Mouse (Mus musculus) limb, embryonic 11.5 days (tissue): Measurements from ENCODE around the gene Myt1l. TPM values are rescaled to one million over a fixed set of nuclear protein-coding genes. Genes with fewer than 3 reads are reported as not detected.

Experiments
- ATAC-seq: fragments of 200-750 bp; cut with Nextera tagmentation; 2 replicates; pipeline ENCODE4 v1.8.0; 2017; ENCODE audit warnings: low read depth; ENCODE audit not compliant: insufficient number of reproducible peaks, low FRiP score, low TSS enrichment
- DNase-seq: peaks from one replicate; pipeline ENCODE4 v3.0.0-alpha.2; 2015; ENCODE audit warnings: low spot score
- H3K27ac ChIP-seq: fragments of 300-500 bp; sonication (generic); replicated peaks from 2 replicates; pipeline ENCODE4 v1.5.1; 2014; ENCODE audit warnings: low read depth, mild to moderate bottlenecking, low read length
- H3K27me3 ChIP-seq: fragments of 300-500 bp; sonication (generic); 2 replicates; pipeline ENCODE4 v1.6.1; 2014; ENCODE audit warnings: mild to moderate bottlenecking, low read length, mixed read lengths; ENCODE audit not compliant: control insufficient read depth, insufficient read depth
- H3K36me3 ChIP-seq: fragments of 300-500 bp; sonication (generic); 2 replicates; pipeline ENCODE4 v1.6.1; 2014; ENCODE audit warnings: mild to moderate bottlenecking, low read length, moderate library complexity, mixed read lengths; ENCODE audit not compliant: control insufficient read depth, insufficient read depth
- H3K4me1 ChIP-seq: fragments of 300-500 bp; sonication (generic); 2 replicates; pipeline ENCODE4 v1.6.1; 2014; ENCODE audit warnings: low read length, mixed read lengths; ENCODE audit not compliant: control insufficient read depth, insufficient read depth
- H3K4me2 ChIP-seq: fragments of 300-500 bp; sonication (generic); 2 replicates; pipeline ENCODE4 v1.6.1; 2014; ENCODE audit warnings: low read depth, mild to moderate bottlenecking, moderate library complexity; ENCODE audit not compliant: severe bottlenecking
- H3K4me3 ChIP-seq: fragments of 300-500 bp; sonication (generic); 2 replicates; pipeline ENCODE4 v1.5.1; 2014; ENCODE audit warnings: low read depth, low read length
- H3K9ac ChIP-seq: fragments of 300-500 bp; sonication (generic); 2 replicates; pipeline ENCODE4 v1.6.1; 2014; ENCODE audit warnings: mild to moderate bottlenecking, low read length
- H3K9me3 ChIP-seq: fragments of 300-500 bp; sonication (generic); 2 replicates; pipeline ENCODE4 v1.6.1; 2016; ENCODE audit warnings: low read length; ENCODE audit not compliant: control insufficient read depth
- WGBS: fragments of 180-500 bp; shearing (Covaris S2); extraction: QIAGEN DNeasy Blood & Tissue Kit; methylation state at CpG from one replicate; pipeline ENCODE4 v1.1.7; 2014; 5-methylcytosine and 5-hydroxymethylcytosine counted together
- polyA plus RNA-seq: library from polyadenylated mRNA; unstranded; fragments of >200 nt; fragmentation: Nextera tagmentation; extraction: Ambion mirVana; gene quantifications from 2 replicates; pipeline ENCODE4 v1.2.1, GENCODE M21; 2014

The Myt1l gene
- polyA plus RNA-seq, 1 experiment from 2014 or later: 0.21 TPM

DNA sequence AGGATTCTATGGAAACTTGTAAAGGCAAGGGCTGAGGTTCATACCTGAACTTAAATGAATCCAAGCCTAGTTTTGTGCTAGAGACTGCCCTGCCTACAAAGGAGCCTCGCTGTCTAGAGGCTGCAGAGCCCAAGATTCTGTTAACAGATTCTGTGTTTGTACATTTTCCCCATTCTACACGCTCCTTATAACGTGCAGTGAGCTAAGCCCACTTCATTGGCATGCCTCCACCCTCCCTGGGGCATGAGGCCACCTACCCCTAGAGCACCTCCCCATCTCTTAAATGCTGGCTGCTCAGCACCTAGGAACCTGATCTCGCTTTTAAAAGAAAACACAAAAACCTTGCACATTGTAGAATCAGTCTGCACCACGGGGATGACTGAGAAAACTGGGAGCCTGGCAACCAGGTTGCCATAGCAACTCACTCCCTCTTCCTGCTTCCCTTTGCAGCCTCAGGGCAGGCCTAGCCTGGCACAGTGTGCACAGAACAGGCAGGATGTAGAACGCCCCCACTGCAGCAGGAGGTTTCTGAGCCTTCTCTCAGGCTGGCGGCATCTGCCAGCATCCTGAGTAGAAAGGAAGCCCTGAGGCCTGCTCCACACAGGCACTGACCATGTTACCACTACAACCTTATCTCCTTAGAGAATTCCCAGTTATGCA lies 344.1 kb downstream of the Myt1l start:
- H3K9ac ChIP-seq: no peak overlapping the region
- no peak overlapping the region for H3K4me2 ChIP-seq
- ATAC-seq (peak; percentile 68; the same call in 1 of the 2 replicates), DNase-seq (peak; percentile 59)
- H3K27me3 ChIP-seq: no peaks in the 10 kb centered on the region
- WGBS: 49% methylated on average over 7 of the region's 7 CpGs
- no peak overlapping the region for H3K27ac ChIP-seq
- H3K4me3 ChIP-seq: no peak overlapping the region
- H3K36me3 ChIP-seq: no peaks in the 10 kb centered on the region
- H3K9me3 ChIP-seq: no peaks in the 10 kb centered on the region
- H3K4me1 ChIP-seq: 0 out of 2 replicates have a peak, but pooled peaks cover 5% of the 10 kb centered on the region

DNA sequence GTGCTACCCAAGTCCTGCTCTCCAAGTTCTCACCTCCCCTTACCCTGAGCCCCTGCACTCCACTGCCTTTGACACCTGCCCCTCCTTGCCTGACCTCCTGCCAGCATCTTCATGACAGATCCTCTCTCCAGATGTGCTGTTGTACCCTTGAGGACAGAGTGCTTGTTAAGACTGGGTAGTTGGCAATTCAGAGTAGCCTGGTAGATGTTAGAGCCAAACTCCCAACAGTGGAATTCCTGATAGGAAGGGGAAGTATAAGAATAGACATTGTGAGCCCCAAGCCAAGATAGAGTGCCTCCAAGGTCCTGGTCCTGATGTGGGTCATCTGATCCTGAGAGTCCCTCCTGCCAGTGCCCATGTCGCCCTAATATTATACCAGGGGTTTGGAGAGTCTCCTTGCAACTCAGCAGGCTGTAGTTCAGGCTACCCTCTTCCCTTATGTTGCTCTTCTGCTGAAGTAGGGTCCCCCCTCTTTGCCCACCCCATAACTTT lies 345.1 kb downstream of the Myt1l start:
- H3K4me3 ChIP-seq: no peak overlapping the region
- no peak overlapping the region for H3K4me2 ChIP-seq
- H3K27me3 ChIP-seq: no peaks in the 10 kb centered on the region
- H3K4me1 ChIP-seq: 0 out of 2 replicates have a peak, but pooled peaks cover 5% of the 10 kb centered on the region
- DNase-seq (no peak), ATAC-seq (no peak)
- H3K36me3 ChIP-seq: no peaks in the 10 kb centered on the region
- WGBS: 56% methylated on average over 1 of the region's 1 CpGs
- no peak overlapping the region for H3K9ac ChIP-seq
- H3K9me3 ChIP-seq: no peaks in the 10 kb centered on the region
- H3K27ac ChIP-seq: no peak overlapping the region

DNA sequence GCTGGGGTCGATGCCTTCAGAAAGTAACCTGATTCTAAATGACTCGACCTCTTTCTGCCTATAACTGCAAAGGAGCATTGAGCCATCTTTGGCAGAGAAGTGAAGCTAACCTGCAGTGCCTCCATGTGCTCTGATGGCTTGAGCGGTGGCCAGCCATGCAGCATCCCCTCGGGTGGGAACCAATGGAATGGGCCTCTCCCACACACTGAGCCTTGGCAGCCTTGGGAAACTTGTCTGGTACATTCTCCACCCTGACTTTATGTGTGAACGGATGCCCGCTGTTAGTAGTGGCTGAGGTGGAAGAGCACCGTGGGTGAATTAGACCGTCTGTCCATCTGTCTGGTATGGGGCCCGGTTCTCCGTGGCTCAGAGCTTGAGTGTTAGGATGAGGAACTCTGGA lies 349.8 kb downstream of the Myt1l start:
- ATAC-seq (no peak), DNase-seq (no peak)
- WGBS: 93% methylated on average over 10 of the region's 10 CpGs
- Histone ChIP-seq H3K4me3 (no peak overlapping the region), H3K9ac (no peak overlapping the region), H3K9me3 (no peaks in the 10 kb centered on the region), H3K27ac (no peak overlapping the region), H3K4me2 (no peak overlapping the region), H3K27me3 (no peaks in the 10 kb centered on the region), H3K4me1 (0 out of 2 replicates have a peak, but pooled peaks cover 3% of the 10 kb centered on the region), H3K36me3 (no peaks in the 10 kb centered on the region)

DNA sequence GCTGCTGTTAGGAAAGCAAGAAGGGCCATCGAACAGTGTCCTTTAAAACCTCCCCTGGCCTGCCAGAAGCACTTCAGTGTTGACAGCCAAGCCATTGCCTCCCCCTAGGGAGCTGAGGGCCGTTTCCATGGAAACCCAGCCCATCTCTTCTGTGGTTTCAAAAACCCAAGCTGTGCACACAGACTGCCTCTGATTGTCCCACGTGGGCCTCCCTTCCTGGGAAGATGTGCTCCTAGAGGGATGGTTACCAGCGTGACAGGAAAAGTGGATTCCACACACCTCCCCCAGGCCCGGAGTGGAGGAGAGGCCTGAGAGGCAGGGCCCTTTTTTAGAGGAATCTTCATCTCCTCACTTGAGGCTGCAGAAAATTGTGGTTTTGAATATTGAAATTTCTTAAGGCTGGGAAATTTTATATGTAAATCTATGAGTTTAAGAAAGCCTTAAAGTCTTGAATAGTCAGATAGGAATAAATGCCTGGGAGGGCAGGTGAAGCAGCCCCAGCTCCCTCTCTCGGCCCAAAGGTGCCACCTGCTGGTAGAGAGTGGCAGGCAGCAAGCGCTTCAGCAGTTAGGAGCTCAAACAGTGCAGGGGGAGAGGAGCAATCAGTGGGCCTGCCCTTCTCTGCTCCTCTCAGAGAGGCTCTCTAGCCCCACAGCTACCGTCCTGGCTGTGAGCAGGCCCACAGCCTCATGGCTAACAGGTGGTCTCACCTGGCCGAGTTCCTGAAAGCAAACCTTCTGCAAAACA lies 354.9 kb downstream of the Myt1l start:
- Histone ChIP-seq H3K4me3 (no peak overlapping the region), H3K4me2 (no peak overlapping the region), H3K4me1 (0 out of 2 replicates have a peak, but pooled peaks cover 3% of the 10 kb centered on the region), H3K9ac (no peak overlapping the region), H3K36me3 (no peaks in the 10 kb centered on the region), H3K27me3 (no peaks in the 10 kb centered on the region), H3K27ac (no peak overlapping the region), H3K9me3 (no peaks in the 10 kb centered on the region)
- WGBS: 31% methylated on average over 9 of the region's 9 CpGs
- ATAC-seq (no peak), DNase-seq (peak; percentile 82)

- no peaks in the 10 kb centered on the region for H3K9me3 ChIP-seq
- H3K4me3 ChIP-seq: no peak overlapping the region
- no peak for ATAC-seq
- H3K36me3 ChIP-seq: no peaks in the 10 kb centered on the region
- DNase-seq: no peak
- H3K4me1 ChIP-seq: 0 out of 2 replicates have a peak, but pooled peaks cover 3% of the 10 kb centered on the region
- H3K27me3 ChIP-seq: no peaks in the 10 kb centered on the region
- no peak overlapping the region for H3K9ac ChIP-seq
- no peak overlapping the region for H3K27ac ChIP-seq
- WGBS: 75% methylated on average over 5 of the region's 5 CpGs
- H3K4me2 ChIP-seq: no peak overlapping the region
Measured at GRCm38 (mm10) chr12:29884376-29884775, 356.2 kb downstream of the Myt1l start.

DNA sequence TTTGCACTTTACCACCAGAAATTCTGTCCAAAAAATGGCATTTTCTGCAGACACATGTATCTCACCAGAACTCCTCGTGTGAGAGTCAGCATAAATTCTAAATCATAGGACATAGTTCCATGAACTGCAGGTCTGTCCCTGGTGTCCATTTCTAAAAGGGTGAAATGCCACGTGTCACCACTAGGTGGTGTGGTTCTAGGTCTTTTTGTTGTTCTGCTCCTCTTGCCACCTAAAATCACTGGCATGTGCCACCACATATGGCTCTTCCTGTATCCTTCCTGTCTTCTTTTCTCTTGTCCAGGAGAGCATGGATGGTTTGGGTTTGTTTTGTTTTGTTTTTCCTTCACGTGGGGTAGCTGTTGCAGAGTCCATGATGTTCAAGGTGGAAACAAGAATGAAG lies 366.5 kb downstream of the Myt1l start:
- Histone ChIP-seq H3K4me3 (no peak overlapping the region), H3K4me2 (no peak overlapping the region), H3K27ac (no peak overlapping the region), H3K36me3 (no peaks in the 10 kb centered on the region), H3K27me3 (no peaks in the 10 kb centered on the region), H3K4me1 (no peaks in the 10 kb centered on the region), H3K9me3 (no peaks in the 10 kb centered on the region), H3K9ac (no peak overlapping the region)
- WGBS: 24% methylated on average over 3 of the region's 3 CpGs
- ATAC-seq (no peak), DNase-seq (peak; percentile 63)

DNA sequence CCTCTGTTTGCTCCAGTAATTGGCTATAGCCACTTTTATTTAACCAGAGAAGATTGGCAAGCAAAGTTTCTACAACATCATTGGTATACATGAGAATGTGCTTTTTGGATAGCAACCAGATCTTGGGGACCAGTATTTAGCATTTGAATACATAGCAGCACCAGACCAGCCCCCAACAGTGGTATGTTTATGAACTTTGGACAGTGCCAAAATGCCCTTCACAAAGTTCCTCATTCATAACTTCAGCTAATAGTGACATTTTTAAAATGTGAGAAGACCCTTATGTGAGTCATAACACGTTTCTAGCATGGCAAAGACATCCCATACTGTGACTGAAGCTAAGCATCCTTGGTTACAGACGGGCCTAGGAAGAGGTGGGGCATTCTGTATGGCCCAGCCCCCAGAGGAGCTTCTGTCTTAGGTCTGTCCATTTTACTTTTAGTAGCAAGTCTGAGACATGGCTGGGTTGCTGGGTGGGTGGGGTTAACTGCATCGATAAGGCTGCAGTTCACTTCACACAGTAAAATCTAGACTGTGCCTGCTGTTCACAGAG lies 369.4 kb downstream of the Myt1l start:
- ATAC-seq (no peak), DNase-seq (no peak)
- Histone ChIP-seq H3K36me3 (no peaks in the 10 kb centered on the region), H3K9ac (no peak overlapping the region), H3K4me2 (no peak overlapping the region), H3K9me3 (no peaks in the 10 kb centered on the region), H3K4me3 (no peak overlapping the region), H3K27me3 (no peaks in the 10 kb centered on the region), H3K4me1 (no peaks in the 10 kb centered on the region), H3K27ac (no peak overlapping the region)
- 67% methylated on average over 3 of the region's 3 CpGs for WGBS

GRCm38 (mm10) chr12:29904101-29904874 lies 376.1 kb downstream of the Myt1l start:
- Histone ChIP-seq H3K27me3 (no peaks in the 10 kb centered on the region), H3K9ac (no peak overlapping the region), H3K27ac (no peak overlapping the region), H3K4me1 (no peaks in the 10 kb centered on the region), H3K36me3 (no peaks in the 10 kb centered on the region), H3K4me3 (no peak overlapping the region), H3K4me2 (no peak overlapping the region), H3K9me3 (no peaks in the 10 kb centered on the region)
- DNase-seq (no peak), ATAC-seq (no peak)
- WGBS: 89% methylated on average over 4 of the region's 4 CpGs
